ENCODE assay signal across 8 mouse cellular contexts in genomic region chr4:151919900-151920643, GRCm38 (mm10). TPM values are rescaled to one million over a fixed set of nuclear protein-coding genes. Genes with fewer than 3 reads are reported as not detected.
DNase-seq lines count a peak whose midpoint lies in the region; ATAC-seq lines count a peak whose summit lies in the region.

No protein-coding gene starts in this region.

- no peaks in the 10 kb centered on the region; the same call in 1 of the 2 replicates for H3K4me1 ChIP-seq in heart, embryonic 11.5 days (ENCODE audit: control insufficient read depth, insufficient read depth, low read length)
- peaks cover 9% of the 10 kb centered on the region for H3K4me1 ChIP-seq in kidney, embryonic 15.5 days
- no peaks in the 10 kb centered on the region for H3K4me1 ChIP-seq in lung, embryonic 16.5 days (replicated peaks; ENCODE audit: control insufficient read depth, insufficient read depth, low read length)

- H3K27me3 ChIP-seq in heart, embryonic 11.5 days (ENCODE audit: control insufficient read depth, insufficient read depth, low read length) = no peaks in the 10 kb centered on the region
- no peaks in the 10 kb centered on the region for H3K27me3 ChIP-seq in kidney, embryonic 15.5 days
- no peaks in the 10 kb centered on the region for H3K27me3 ChIP-seq in lung, embryonic 16.5 days (ENCODE audit: control insufficient read depth, insufficient read depth, low read depth, low read length)

- peak overlapping the region; percentile 56 for H3K4me2 ChIP-seq in heart, embryonic 11.5 days
- H3K4me2 ChIP-seq in kidney, embryonic 15.5 days = peak overlapping the region; percentile 51
- H3K4me2 ChIP-seq in lung, embryonic 16.5 days (ENCODE audit: low read depth, low read length) = peak overlapping the region; percentile 44

- no peak overlapping the region for H3K27ac ChIP-seq in heart, embryonic 11.5 days (ENCODE audit: low read depth, low read length)
- 0 out of 2 replicates have a peak overlapping the region, but pooled peaks have one; percentile 41 for H3K27ac ChIP-seq in kidney, embryonic 15.5 days
- no peak overlapping the region for H3K27ac ChIP-seq in lung, embryonic 16.5 days (ENCODE audit: low read length)

- no peak for ATAC-seq in heart, embryonic 11.5 days (replicated peaks; ENCODE audit: insufficient number of reproducible peaks, low FRiP score, low TSS enrichment)
- peak; percentile 67; the same call in 1 of the 2 replicates for ATAC-seq in kidney, embryonic 15.5 days (replicated peaks; ENCODE audit: low FRiP score)
- peak; percentile 69 for ATAC-seq in lung, embryonic 16.5 days (ENCODE audit: low read depth)

- 12% methylated on average over 16 of the region's 16 CpGs for WGBS in heart, embryonic 11.5 days (ENCODE audit: insufficient replicate concordance)
- WGBS in kidney, embryonic 15.5 days = 26% methylated on average over 16 of the region's 16 CpGs
- 19% methylated on average over 16 of the region's 16 CpGs for WGBS in lung, embryonic 16.5 days

- H3K36me3 ChIP-seq in heart, embryonic 11.5 days (ENCODE audit: control insufficient read depth, insufficient read depth, low read length) = no peaks in the 10 kb centered on the region
- H3K36me3 ChIP-seq in kidney, embryonic 15.5 days = no peaks in the 10 kb centered on the region
- no peaks in the 10 kb centered on the region for H3K36me3 ChIP-seq in lung, embryonic 16.5 days (ENCODE audit: control insufficient read depth, insufficient read depth, low read length)

- peaks cover 4% of the 10 kb centered on the region; the same call in 1 of the 2 replicates for H3K9me3 ChIP-seq in heart, embryonic 11.5 days (replicated peaks; ENCODE audit: control insufficient read depth, low read length)
- H3K9me3 ChIP-seq in kidney, embryonic 15.5 days (replicated peaks) = 0 out of 2 replicates have a peak, but pooled peaks cover 3% of the 10 kb centered on the region
- H3K9me3 ChIP-seq in lung, embryonic 16.5 days (ENCODE audit: control insufficient read depth, low read length) = no peaks in the 10 kb centered on the region

- no peak overlapping the region for H3K9ac ChIP-seq in heart, embryonic 11.5 days (ENCODE audit: low read depth, low read length)
- no peak overlapping the region for H3K9ac ChIP-seq in kidney, embryonic 15.5 days
- H3K9ac ChIP-seq in lung, embryonic 16.5 days (ENCODE audit: low read length) = peak overlapping the region; percentile 17; the same call in 1 of the 2 replicates

- H3K4me3 ChIP-seq in heart, embryonic 11.5 days (ENCODE audit: low read depth, low read length) = peak overlapping the region; percentile 27; the same call in 1 of the 2 replicates
- H3K4me3 ChIP-seq in kidney, embryonic 15.5 days (replicated peaks) = peak overlapping the region; percentile 15; the same call in 1 of the 2 replicates
- H3K4me3 ChIP-seq in lung, embryonic 16.5 days (ENCODE audit: low read length) = peak overlapping the region; percentile 20

- peak; percentile 62 for DNase-seq in B cell, adult 2 months
- DNase-seq in ZHBTc4 (ENCODE audit: low read depth, low spot score) = peak; percentile 81
- DNase-seq in embryo, embryonic 11.5 days (ENCODE audit: low read depth, low spot score) = peak; percentile 48
- DNase-seq in retina, adult 2 months (ENCODE audit: low read depth, low spot score) = peak; percentile 44
- DNase-seq in yolk sac, embryonic 10.5 days (ENCODE audit: low spot score) = no peak

RNA-seq across cellular contexts. Expression of gene Dnajc11, which starts 13.4 kb away (rescaled TPM):
- 57.7 and 57.8 TPM in 2 replicates for polyA plus RNA-seq in heart, embryonic 11.5 days (2014; fragmentation: Nextera tagmentation; extraction: Ambion mirVana)
- polyA plus RNA-seq in kidney, embryonic 15.5 days (2015; fragmentation: Nextera tagmentation; extraction: Ambion mirVana) = 77.6 and 78.3 TPM in 2 replicates
- polyA plus RNA-seq in lung, embryonic 16.5 days (2015; fragmentation: Nextera tagmentation; extraction: Ambion mirVana) = 56.4 and 57.1 TPM in 2 replicates

RNA-seq across cellular contexts. Expression of gene Camta1, which starts 58.4 kb away (rescaled TPM):
- polyA plus RNA-seq in heart, embryonic 11.5 days (2014; fragmentation: Nextera tagmentation; extraction: Ambion mirVana) = 137 and 138 TPM in 2 replicates
- 87.9 and 104 TPM in 2 replicates for polyA plus RNA-seq in kidney, embryonic 15.5 days (2015; fragmentation: Nextera tagmentation; extraction: Ambion mirVana)
- polyA plus RNA-seq in lung, embryonic 16.5 days (2015; fragmentation: Nextera tagmentation; extraction: Ambion mirVana) = 59.4 and 89.4 TPM in 2 replicates
